Mouse (Mus musculus): ENCODE results near the gene Fam234b.

DNA sequence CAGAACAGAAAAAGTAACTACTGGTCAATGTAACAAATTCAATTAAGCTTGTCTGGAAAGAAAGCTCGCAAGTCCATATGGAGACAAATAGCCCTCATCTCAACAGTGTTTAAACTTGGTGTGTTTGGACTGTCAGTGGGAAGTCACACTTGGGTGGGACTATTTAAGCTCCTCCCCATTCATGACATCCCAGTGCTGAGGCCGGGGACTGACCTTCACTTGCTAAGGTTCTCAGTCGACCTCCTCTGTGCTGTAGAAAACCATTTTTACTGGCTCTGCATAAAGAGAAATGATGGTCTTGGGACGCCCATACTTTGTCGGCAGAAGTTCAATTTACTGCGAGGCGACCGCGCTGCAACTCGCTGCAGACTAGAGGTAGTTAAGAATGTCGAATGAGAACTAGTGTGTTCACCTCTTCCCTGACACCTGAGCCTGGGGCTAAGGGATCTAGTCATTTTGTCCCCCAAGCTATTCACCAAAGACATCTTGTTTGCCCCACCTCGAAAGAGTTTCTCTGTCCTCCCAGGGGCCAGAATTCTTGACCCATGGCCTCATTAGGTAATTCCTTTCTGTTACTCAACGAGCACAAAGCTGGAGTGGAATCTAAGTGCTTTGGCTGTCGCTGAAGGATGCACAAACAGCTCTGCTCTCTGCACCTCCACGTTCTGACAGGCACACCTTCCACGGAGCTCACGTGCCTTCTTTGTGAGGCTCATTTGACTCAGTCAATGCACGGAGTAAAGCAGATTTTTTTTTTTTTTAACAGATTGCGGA lies 53.3 kb downstream of the Fam234b start:
- TF ChIP-seq ZNF384 (IDR thresholded peaks at IDR 0.05; ENCODE audit: low read depth, low read length): no peak
- TF ChIP-seq MAFK (IDR thresholded peaks at IDR 0.05; ENCODE audit: insufficient read depth, low read depth, low read length): no peak
- no peak for TF ChIP-seq CHD2 (IDR thresholded peaks at IDR 0.05; ENCODE audit: low read depth, low read length)
